ENCODE assay signal across 29 mouse cellular contexts in genomic region chr8:44993376-44993775, GRCm38 (mm10). TPM values are rescaled to one million over a fixed set of nuclear protein-coding genes. Genes with fewer than 3 reads are reported as not detected.
DNase-seq lines count a peak whose midpoint lies in the region; ATAC-seq lines count a peak whose summit lies in the region.
"Had no signal": no experiment of that assay in that cellular context is flagged by ENCODE, and none has a peak within 500 bp of the region (broad histone marks: within the 10 kb centered on the region; RNA-seq: fewer than 3 reads in every experiment).

No protein-coding gene starts in this region.

- peaks cover 16% of the 10 kb centered on the region for H3K36me3 ChIP-seq in heart, embryonic 16.5 days (ENCODE audit: control insufficient read depth, insufficient read depth)
- H3K36me3 ChIP-seq: forebrain, embryonic 15.5 days; intestine, embryonic 15.5 days; liver, embryonic 12.5 days had no signal

- peaks cover 48% of the 10 kb centered on the region for H3K4me1 ChIP-seq in heart, embryonic 16.5 days (ENCODE audit: control insufficient read depth, insufficient read depth, low read length)

- WGBS in heart, embryonic 16.5 days: 52% methylated on average over 4 of the region's 4 CpGs

- 0 out of 2 replicates have a peak overlapping the region, but pooled peaks have one; percentile 18 for H3K27ac ChIP-seq in heart, embryonic 16.5 days (ENCODE audit: low read length)
- H3K27ac ChIP-seq: embryonic facial prominence, embryonic 15.5 days; forebrain, embryonic 15.5 days; hindbrain, embryonic 14.5 days; intestine, embryonic 15.5 days; limb, embryonic 13.5 days; liver, embryonic 12.5 days; midbrain, embryonic 12.5 days had no signal

- no peaks in the 10 kb centered on the region; the same call in 1 of the 2 replicates for H3K27me3 ChIP-seq in heart, embryonic 16.5 days (ENCODE audit: control insufficient read depth, insufficient read depth, low read length)
- H3K27me3 ChIP-seq: embryonic facial prominence, embryonic 15.5 days; forebrain, embryonic 15.5 days; intestine, embryonic 15.5 days; limb, embryonic 13.5 days had no signal

- intact Hi-C loops in heart, postnatal 14 days (cut with DNase I): no loop called here

- no peak overlapping the region for H3K4me2 ChIP-seq in heart, embryonic 16.5 days (ENCODE audit: low read depth, low read length)
- H3K4me2 ChIP-seq: embryonic facial prominence, embryonic 15.5 days; forebrain, embryonic 15.5 days; hindbrain, embryonic 14.5 days; intestine, embryonic 15.5 days; limb, embryonic 13.5 days; liver, embryonic 12.5 days; midbrain, embryonic 12.5 days had no signal

- ATAC-seq in heart, embryonic 16.5 days (replicated peaks; ENCODE audit: extremely low read depth, insufficient read depth, low FRiP score): no peak
- ATAC-seq: CD4-positive, CD25-positive, alpha-beta regulatory T cell, adult 4 months; forebrain, embryonic 15.5 days; intestine, embryonic 15.5 days; liver, embryonic 12.5 days had no signal

- no peak overlapping the region for H3K4me3 ChIP-seq in heart, embryonic 16.5 days (ENCODE audit: low read length)
- H3K4me3 ChIP-seq: embryonic facial prominence, embryonic 15.5 days; forebrain, embryonic 15.5 days; intestine, embryonic 15.5 days; limb, embryonic 13.5 days; liver, embryonic 12.5 days; midbrain, embryonic 12.5 days had no signal

- H3K9me3 ChIP-seq in heart, embryonic 16.5 days (replicated peaks; ENCODE audit: control insufficient read depth, low read length): no peaks in the 10 kb centered on the region
- H3K9me3 ChIP-seq: embryonic facial prominence, embryonic 15.5 days; forebrain, embryonic 15.5 days; intestine, embryonic 15.5 days; limb, embryonic 13.5 days; liver, embryonic 12.5 days; midbrain, embryonic 12.5 days had no signal

- H3K9ac ChIP-seq in heart, embryonic 16.5 days (ENCODE audit: low read length): no peak overlapping the region
- H3K9ac ChIP-seq: embryonic facial prominence, embryonic 15.5 days; forebrain, embryonic 15.5 days; hindbrain, embryonic 14.5 days; intestine, embryonic 15.5 days; limb, embryonic 13.5 days; liver, embryonic 12.5 days; midbrain, embryonic 12.5 days had no signal

- DNase-seq in adrenal gland, adult 8-10 months: peak; percentile 70
- DNase-seq in adrenal gland, adult 18-20 months (ENCODE audit: low spot score in 2 of 2): no peak
- no peak for DNase-seq in heart, postnatal 14 days
- DNase-seq in testis, postnatal 14 days (ENCODE audit: low spot score): peak; percentile 73
- no peak for DNase-seq in testis, postnatal 10 days (ENCODE audit: low spot score)
- no peak for DNase-seq in lung, postnatal 36 days
- DNase-seq in embryo, embryonic 9.5 days (ENCODE audit: extremely low spot score): no peak
- DNase-seq: cerebellum, adult 8-10 months; cerebellum, postnatal 36 days; gastrocnemius, postnatal 36 days; heart, postnatal 36 days; kidney, adult 9 months; kidney, postnatal 14 days; layer of hippocampus, postnatal 36 days; lung, adult 18-20 months; lung, postnatal 10 days; retina, postnatal 1 day; right cerebral cortex, postnatal 25 days; thymus, postnatal 36 days had no signal

RNA-seq across cellular contexts. Expression of gene Fat1, which starts 58.1 kb away (rescaled TPM):
- total RNA-seq in adrenal gland, adult 8-10 months (2022): 10 to 100 TPM; 49.0 to 69.7 (median 55.0) TPM
- total RNA-seq in adrenal gland, adult 18-20 months (2021): 10 to 100 TPM; 40.1 to 46.3 TPM
- 10.4 and 13.8 TPM in 2 replicates for polyA plus RNA-seq in heart, embryonic 16.5 days (2015; fragmentation: Nextera tagmentation; extraction: Ambion mirVana)
- total RNA-seq in heart, postnatal 14 days (2021): 10 to 100 TPM; 23.6 to 24.9 TPM
- total RNA-seq: megakaryocyte progenitor cell, adult 5-6 weeks had no signal

Comparison
In these comparisons a context has a peak if more than half of its experiments do, and no peak if none do; other contexts are left out.
1. DNase-seq: peak in adrenal gland, adult 8-10 months (single experiment) and testis, postnatal 14 days (single experiment); none in adrenal gland, adult 18-20 months (0 of 2), heart, postnatal 14 days (0 of 2), testis, postnatal 10 days (single experiment), lung, postnatal 36 days (single experiment) and embryo, embryonic 9.5 days (single experiment).